Mouse (Mus musculus): ENCODE measurements at regions not wholly inside any gene's neighbourhood (a gene's known extent, or its start where the extent isn't known, plus 50 kb on each side); places are given as distances from the start of the nearest gene placed in this dataset.

DNA sequence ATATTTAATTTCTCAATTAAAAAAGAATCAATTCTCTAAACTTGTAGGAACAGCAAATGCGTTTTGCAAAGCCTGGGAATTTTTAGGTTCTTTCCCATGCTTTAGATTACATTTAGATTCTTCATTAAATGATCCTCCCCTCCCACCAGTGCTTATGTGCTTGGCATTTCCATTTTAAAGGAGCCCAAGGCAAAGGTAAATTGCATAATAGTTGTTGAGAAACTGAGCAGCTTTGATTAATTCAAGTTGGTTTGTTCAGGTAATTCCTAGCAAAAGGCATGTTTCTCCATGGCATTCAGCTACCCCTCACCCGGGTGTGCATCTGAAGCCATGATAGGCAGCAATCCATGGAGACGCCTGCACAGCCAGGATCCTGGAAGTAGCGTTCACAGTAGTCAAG is 570.8 kb upstream of the Auts2 start:
- Histone ChIP-seq H3K27me3 (replicated peaks; ENCODE audit: control insufficient read depth, insufficient read depth, low read length) (no peaks in the 10 kb centered on the region), H3K4me3 (replicated peaks; ENCODE audit: low read length) (no peak overlapping the region), H3K4me2 (ENCODE audit: low read length) (no peak overlapping the region), H3K27ac (ENCODE audit: low read length) (no peak overlapping the region), H3K9ac (replicated peaks; ENCODE audit: low read depth, low read length) (no peak overlapping the region), H3K36me3 (ENCODE audit: control insufficient read depth, insufficient read depth) (no peaks in the 10 kb centered on the region), H3K9me3 (ENCODE audit: control insufficient read depth, low read length) (no peaks in the 10 kb centered on the region), H3K4me1 (replicated peaks; ENCODE audit: control insufficient read depth, insufficient read depth, low read length) (no peaks in the 10 kb centered on the region)
- ATAC-seq = no peak
- 89% methylated on average over 4 of the region's 4 CpGs for WGBS

DNA sequence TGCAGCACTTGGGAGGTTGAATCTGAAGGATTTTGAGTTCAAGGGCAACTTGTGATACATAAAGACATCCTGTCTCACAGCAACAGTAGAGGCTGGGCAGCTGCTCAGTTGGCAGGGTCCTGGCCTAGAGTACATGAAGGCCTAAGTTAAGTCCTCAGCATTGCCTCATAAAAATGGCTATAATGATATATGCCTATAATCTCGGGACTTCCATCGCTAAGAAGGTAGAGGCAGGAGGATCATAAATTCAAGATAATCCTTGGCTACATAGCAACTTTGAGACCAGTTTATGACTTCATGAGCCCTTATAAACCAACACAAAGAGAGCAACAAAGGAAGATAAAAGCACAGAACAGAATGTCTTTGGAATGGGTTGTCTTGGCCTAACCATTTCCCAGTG is 570.0 kb upstream of the Auts2 start:
- Histone ChIP-seq H3K27ac (ENCODE audit: low read length) (no peak overlapping the region), H3K9me3 (ENCODE audit: control insufficient read depth, low read length) (no peaks in the 10 kb centered on the region), H3K36me3 (ENCODE audit: control insufficient read depth, insufficient read depth) (no peaks in the 10 kb centered on the region), H3K9ac (replicated peaks; ENCODE audit: low read depth, low read length) (no peak overlapping the region), H3K27me3 (replicated peaks; ENCODE audit: control insufficient read depth, insufficient read depth, low read length) (no peaks in the 10 kb centered on the region), H3K4me2 (ENCODE audit: low read length) (no peak overlapping the region), H3K4me3 (replicated peaks; ENCODE audit: low read length) (no peak overlapping the region), H3K4me1 (replicated peaks; ENCODE audit: control insufficient read depth, insufficient read depth, low read length) (no peaks in the 10 kb centered on the region)
- ATAC-seq = no peak
- WGBS = 100% methylated on average over 2 of the region's 2 CpGs

DNA sequence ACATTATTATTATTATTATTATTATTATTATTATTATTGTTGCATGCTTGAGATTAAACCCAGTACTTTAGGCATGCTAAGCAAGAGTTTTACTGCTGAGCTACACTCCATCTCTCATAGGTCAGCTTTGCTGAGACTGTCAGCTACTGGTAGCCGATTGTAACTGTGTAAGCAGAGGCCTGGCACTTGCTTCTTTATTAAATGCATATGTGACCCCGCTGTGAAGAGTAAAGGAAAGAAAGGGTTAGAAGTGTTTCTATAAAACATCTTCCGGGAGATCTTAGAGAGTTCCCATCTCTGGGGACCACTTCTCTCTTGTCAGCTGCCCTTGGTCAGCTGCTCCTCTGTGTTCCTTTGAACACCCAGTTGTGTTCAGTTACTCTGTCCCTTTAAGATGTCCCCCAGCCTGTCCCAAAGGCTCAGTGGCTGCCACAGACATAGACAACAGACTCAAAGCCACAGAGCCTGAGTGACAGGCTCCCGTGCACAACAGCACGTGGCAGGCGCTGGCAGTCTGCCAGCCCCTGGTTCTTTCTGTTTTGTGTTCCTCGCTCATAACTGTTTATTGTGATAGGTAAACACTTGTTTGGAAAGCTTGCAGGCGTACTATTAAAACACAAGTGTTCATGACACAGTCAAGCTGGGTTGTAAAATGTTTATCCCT is 563.7 kb upstream of the Auts2 start:
- Histone ChIP-seq H3K4me1 (replicated peaks; ENCODE audit: control insufficient read depth, insufficient read depth, low read length) (peaks cover 6% of the 10 kb centered on the region), H3K36me3 (ENCODE audit: control insufficient read depth, insufficient read depth) (no peaks in the 10 kb centered on the region), H3K4me3 (replicated peaks; ENCODE audit: low read length) (no peak overlapping the region), H3K9ac (replicated peaks; ENCODE audit: low read depth, low read length) (no peak overlapping the region), H3K9me3 (ENCODE audit: control insufficient read depth, low read length) (no peaks in the 10 kb centered on the region), H3K4me2 (ENCODE audit: low read length) (no peak overlapping the region), H3K27ac (ENCODE audit: low read length) (no peak overlapping the region), H3K27me3 (replicated peaks; ENCODE audit: control insufficient read depth, insufficient read depth, low read length) (no peaks in the 10 kb centered on the region)
- WGBS = 10% methylated on average over 8 of the region's 8 CpGs
- peak; percentile 90 for ATAC-seq

DNA sequence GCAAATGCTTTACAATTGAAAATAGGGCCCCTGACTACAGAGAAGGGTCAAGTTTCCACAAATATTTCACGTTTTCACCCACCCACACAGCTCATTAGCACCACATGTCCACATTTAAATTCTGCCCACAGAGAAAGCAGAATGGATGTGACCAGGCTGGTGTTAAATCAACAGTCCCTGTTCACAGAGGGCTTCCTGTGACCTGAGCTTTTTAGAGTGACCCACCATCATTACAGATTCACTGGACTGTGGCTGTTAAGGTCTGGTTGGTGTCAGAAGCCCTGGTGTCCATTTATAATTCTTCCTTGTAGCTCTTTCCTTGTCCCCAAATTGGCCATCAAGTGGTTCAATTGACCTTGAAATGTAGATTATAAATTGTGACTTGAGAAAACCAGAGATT is 553.2 kb upstream of the Auts2 start:
- 29% methylated on average over 1 of the region's 1 CpGs for WGBS
- Histone ChIP-seq H3K4me2 (ENCODE audit: low read length) (no peak overlapping the region), H3K9me3 (ENCODE audit: control insufficient read depth, low read length) (no peaks in the 10 kb centered on the region), H3K9ac (replicated peaks; ENCODE audit: low read depth, low read length) (no peak overlapping the region), H3K4me3 (replicated peaks; ENCODE audit: low read length) (no peak overlapping the region), H3K36me3 (ENCODE audit: control insufficient read depth, insufficient read depth) (no peaks in the 10 kb centered on the region), H3K4me1 (replicated peaks; ENCODE audit: control insufficient read depth, insufficient read depth, low read length) (peaks cover 4% of the 10 kb centered on the region; the same call in 1 of the 2 replicates), H3K27ac (ENCODE audit: low read length) (no peak overlapping the region), H3K27me3 (replicated peaks; ENCODE audit: control insufficient read depth, insufficient read depth, low read length) (no peaks in the 10 kb centered on the region)
- ATAC-seq = no peak

DNA sequence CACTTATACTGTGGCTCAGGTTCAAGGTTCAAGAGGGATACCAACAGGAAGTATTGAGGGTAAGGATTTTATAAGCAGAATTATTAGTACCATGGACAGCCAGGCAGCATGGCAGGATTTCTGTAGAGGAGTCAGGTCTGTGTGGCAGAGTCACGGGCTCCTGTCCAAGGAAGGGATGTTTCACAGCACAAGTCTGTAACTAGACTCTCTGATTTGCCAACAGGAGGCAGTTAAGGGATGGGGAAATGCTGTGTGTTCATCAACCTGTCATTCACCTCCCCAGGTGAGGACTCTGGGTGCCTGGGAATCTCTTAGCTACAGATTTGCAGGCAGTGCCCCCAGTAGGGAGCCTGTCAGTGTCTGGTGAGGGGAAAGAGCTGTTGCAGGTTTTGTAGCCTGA is 541.7 kb upstream of the Auts2 start:
- H3K4me1 ChIP-seq (replicated peaks; ENCODE audit: control insufficient read depth, insufficient read depth, low read length) = no peaks in the 10 kb centered on the region
- 89% methylated on average over 1 of the region's 1 CpGs for WGBS
- H3K36me3 ChIP-seq (ENCODE audit: control insufficient read depth, insufficient read depth) = no peaks in the 10 kb centered on the region
- H3K27ac ChIP-seq (ENCODE audit: low read length) = no peak overlapping the region
- no peak overlapping the region for H3K4me2 ChIP-seq (ENCODE audit: low read length)
- H3K9ac ChIP-seq (replicated peaks; ENCODE audit: low read depth, low read length) = no peak overlapping the region
- no peak overlapping the region for H3K4me3 ChIP-seq (replicated peaks; ENCODE audit: low read length)
- no peak for ATAC-seq
- no peaks in the 10 kb centered on the region for H3K9me3 ChIP-seq (ENCODE audit: control insufficient read depth, low read length)
- H3K27me3 ChIP-seq (replicated peaks; ENCODE audit: control insufficient read depth, insufficient read depth, low read length) = no peaks in the 10 kb centered on the region

DNA sequence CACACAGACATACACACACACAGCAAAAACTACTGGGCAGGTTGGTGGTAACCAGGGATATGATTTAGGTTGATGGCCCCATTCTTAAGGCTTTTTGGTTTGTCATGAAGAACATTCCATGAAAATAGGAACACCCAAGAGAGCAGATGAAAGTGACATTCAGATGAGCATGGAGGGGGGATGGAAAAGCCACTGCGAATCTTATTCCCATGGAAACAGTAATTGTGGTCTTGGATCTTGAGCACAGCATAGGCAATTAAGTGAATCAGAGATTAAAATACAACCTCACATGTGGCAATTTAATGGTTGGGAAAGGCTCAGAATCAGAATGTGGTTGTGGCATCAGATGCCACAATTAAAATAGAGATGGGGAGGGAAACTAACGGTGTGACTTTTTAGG is 537.6 kb upstream of the Auts2 start:
- Histone ChIP-seq H3K36me3 (ENCODE audit: control insufficient read depth, insufficient read depth) (no peaks in the 10 kb centered on the region), H3K9me3 (ENCODE audit: control insufficient read depth, low read length) (no peaks in the 10 kb centered on the region), H3K4me2 (ENCODE audit: low read length) (no peak overlapping the region), H3K4me1 (replicated peaks; ENCODE audit: control insufficient read depth, insufficient read depth, low read length) (no peaks in the 10 kb centered on the region), H3K9ac (replicated peaks; ENCODE audit: low read depth, low read length) (no peak overlapping the region), H3K4me3 (replicated peaks; ENCODE audit: low read length) (no peak overlapping the region), H3K27me3 (replicated peaks; ENCODE audit: control insufficient read depth, insufficient read depth, low read length) (no peaks in the 10 kb centered on the region), H3K27ac (ENCODE audit: low read length) (no peak overlapping the region)
- ATAC-seq = no peak
- 62% methylated on average over 2 of the region's 2 CpGs for WGBS

DNA sequence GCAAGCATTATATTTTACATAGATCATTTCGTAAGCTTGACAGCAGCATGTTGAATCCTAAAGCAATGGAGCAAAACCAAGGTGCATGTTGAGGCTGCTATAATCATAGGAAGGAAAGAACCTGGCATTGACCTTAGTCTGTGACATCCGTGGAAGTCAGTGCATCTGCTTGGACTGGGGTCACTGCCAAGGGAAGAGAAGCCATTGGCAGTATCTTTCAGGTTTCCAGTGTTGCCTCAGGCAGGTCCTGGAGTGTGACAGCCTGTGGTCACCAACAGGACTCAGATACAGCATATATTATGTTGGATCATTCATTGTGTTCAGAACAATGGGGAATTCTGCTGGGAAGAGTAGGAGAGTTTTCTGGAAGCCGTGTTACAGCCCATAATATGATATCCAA is 535.8 kb upstream of the Auts2 start:
- WGBS = 73% methylated on average over 3 of the region's 3 CpGs
- no peak overlapping the region for H3K4me2 ChIP-seq (ENCODE audit: low read length)
- ATAC-seq = no peak

DNA sequence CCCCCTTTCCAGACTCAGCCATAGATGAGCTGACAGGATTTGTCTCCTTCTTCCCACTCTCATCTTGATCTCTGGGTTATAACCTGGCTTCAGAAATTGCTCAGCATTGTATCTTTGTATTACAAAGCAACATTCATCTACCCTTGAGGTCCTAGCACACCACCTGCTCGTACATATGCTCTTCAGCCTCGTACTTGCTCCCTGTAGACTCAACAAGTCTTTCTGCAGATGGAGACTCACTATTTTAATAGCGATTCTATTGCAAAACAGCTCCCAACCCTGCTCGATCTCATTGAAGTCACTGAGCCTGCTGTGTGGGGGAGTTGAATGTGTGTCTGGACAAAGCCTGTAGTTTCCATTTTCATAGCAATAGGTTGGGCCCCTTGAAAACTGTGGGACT is 535.2 kb upstream of the Auts2 start:
- 70% methylated on average over 4 of the region's 4 CpGs for WGBS
- H3K9ac ChIP-seq (replicated peaks; ENCODE audit: low read depth, low read length) = no peak overlapping the region
- no peak overlapping the region for H3K27ac ChIP-seq (ENCODE audit: low read length)
- H3K27me3 ChIP-seq (replicated peaks; ENCODE audit: control insufficient read depth, insufficient read depth, low read length) = no peaks in the 10 kb centered on the region
- H3K4me3 ChIP-seq (replicated peaks; ENCODE audit: low read length) = no peak overlapping the region
- ATAC-seq = no peak
- H3K9me3 ChIP-seq (ENCODE audit: control insufficient read depth, low read length) = no peaks in the 10 kb centered on the region
- no peak overlapping the region for H3K4me2 ChIP-seq (ENCODE audit: low read length)
- H3K4me1 ChIP-seq (replicated peaks; ENCODE audit: control insufficient read depth, insufficient read depth, low read length) = no peaks in the 10 kb centered on the region
- no peaks in the 10 kb centered on the region for H3K36me3 ChIP-seq (ENCODE audit: control insufficient read depth, insufficient read depth)

More for the DNA sequence above, 535.8 kb upstream of the Auts2 start:
- H3K27ac ChIP-seq (ENCODE audit: low read length) = no peak overlapping the region
- no peaks in the 10 kb centered on the region for H3K9me3 ChIP-seq (ENCODE audit: control insufficient read depth, low read length)
- no peak overlapping the region for H3K4me3 ChIP-seq (replicated peaks; ENCODE audit: low read length)
- H3K9ac ChIP-seq (replicated peaks; ENCODE audit: low read depth, low read length) = no peak overlapping the region
- H3K36me3 ChIP-seq (ENCODE audit: control insufficient read depth, insufficient read depth) = no peaks in the 10 kb centered on the region
- no peaks in the 10 kb centered on the region for H3K4me1 ChIP-seq (replicated peaks; ENCODE audit: control insufficient read depth, insufficient read depth, low read length)
- no peaks in the 10 kb centered on the region for H3K27me3 ChIP-seq (replicated peaks; ENCODE audit: control insufficient read depth, insufficient read depth, low read length)

DNA sequence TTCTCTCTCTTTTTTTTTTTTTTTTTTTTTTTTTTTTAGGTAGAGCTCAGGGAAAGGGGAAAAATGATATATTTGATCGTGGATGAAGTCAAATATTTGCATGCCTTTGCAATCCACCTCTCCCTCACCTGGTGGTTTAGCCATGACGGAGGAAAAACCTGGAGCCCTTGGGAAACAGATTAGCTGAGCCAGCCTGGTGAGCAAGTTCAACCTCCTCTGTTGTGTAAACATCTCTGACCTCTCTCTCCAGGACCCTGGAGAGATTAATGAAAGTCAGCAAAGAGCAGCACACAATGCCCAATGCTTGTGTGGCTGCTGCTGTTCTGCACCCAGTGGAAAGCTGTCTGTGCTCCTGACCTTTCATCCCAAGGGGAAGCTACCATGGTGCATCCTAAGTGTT is 530.2 kb upstream of the Auts2 start:
- ATAC-seq = no peak

DNA sequence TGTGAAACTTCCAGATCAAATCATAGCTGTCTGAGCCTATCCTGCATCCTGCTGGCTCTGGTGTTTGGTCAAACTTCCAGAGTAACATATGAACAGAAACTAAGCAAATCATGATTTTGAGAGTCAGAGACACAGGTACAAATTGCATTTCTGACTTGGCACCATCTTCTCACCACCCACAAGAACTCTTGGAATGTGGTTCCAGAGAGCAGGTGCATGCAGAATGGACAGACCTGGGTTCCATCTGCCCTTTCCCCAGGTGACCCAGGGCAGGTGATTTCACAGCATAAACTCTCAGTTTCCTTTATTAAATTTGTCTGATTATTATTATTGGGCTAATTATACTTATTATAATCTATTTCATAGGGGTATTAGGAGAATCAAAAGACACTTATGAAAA is 527.0 kb upstream of the Auts2 start:
- no peaks in the 10 kb centered on the region for H3K27me3 ChIP-seq (replicated peaks; ENCODE audit: control insufficient read depth, insufficient read depth, low read length)

More for the DNA sequence above, 530.2 kb upstream of the Auts2 start:
- no peak overlapping the region for H3K4me3 ChIP-seq (replicated peaks; ENCODE audit: low read length)
- WGBS = 62% methylated on average over 2 of the region's 2 CpGs
- no peak overlapping the region for H3K4me2 ChIP-seq (ENCODE audit: low read length)
- H3K9me3 ChIP-seq (ENCODE audit: control insufficient read depth, low read length) = no peaks in the 10 kb centered on the region
- H3K27me3 ChIP-seq (replicated peaks; ENCODE audit: control insufficient read depth, insufficient read depth, low read length) = no peaks in the 10 kb centered on the region
- no peak overlapping the region for H3K27ac ChIP-seq (ENCODE audit: low read length)
- H3K4me1 ChIP-seq (replicated peaks; ENCODE audit: control insufficient read depth, insufficient read depth, low read length) = no peaks in the 10 kb centered on the region
- H3K36me3 ChIP-seq (ENCODE audit: control insufficient read depth, insufficient read depth) = no peaks in the 10 kb centered on the region
- H3K9ac ChIP-seq (replicated peaks; ENCODE audit: low read depth, low read length) = no peak overlapping the region

More for the DNA sequence above, 527.0 kb upstream of the Auts2 start:
- Histone ChIP-seq H3K9ac (replicated peaks; ENCODE audit: low read depth, low read length) (no peak overlapping the region), H3K27ac (ENCODE audit: low read length) (no peak overlapping the region), H3K4me1 (replicated peaks; ENCODE audit: control insufficient read depth, insufficient read depth, low read length) (no peaks in the 10 kb centered on the region), H3K9me3 (ENCODE audit: control insufficient read depth, low read length) (no peaks in the 10 kb centered on the region), H3K4me3 (replicated peaks; ENCODE audit: low read length) (no peak overlapping the region), H3K36me3 (ENCODE audit: control insufficient read depth, insufficient read depth) (no peaks in the 10 kb centered on the region), H3K4me2 (ENCODE audit: low read length) (no peak overlapping the region)
- ATAC-seq = no peak
